Mouse (Mus musculus) G1E (cell line): ENCODE results near the gene Rnf128. TPM values are rescaled to one million over a fixed set of nuclear protein-coding genes. Genes with fewer than 3 reads are reported as not detected.

Source experiments
- ATAC-seq: 2 replicates; pipeline ENCODE4 v1.8.0; 2016; ENCODE audit warnings: mild to moderate bottlenecking; ENCODE audit not compliant: insufficient number of reproducible peaks, poor library complexity, low FRiP score, severe bottlenecking; ENCODE audit errors: extremely low read depth
- DNase-seq: peaks from one replicate; pipeline ENCODE4 v3.0.0; 2012; ENCODE audit warnings: low spot score
- H3K27me3 ChIP-seq: 2 replicates; pipeline ENCODE4 v1.6.1; 2012; ENCODE audit warnings: mild to moderate bottlenecking, low read length, inconsistent platforms; ENCODE audit not compliant: insufficient read depth
- H3K36me3 ChIP-seq: replicated peaks from 2 replicates; pipeline ENCODE3; 2012; ENCODE audit warnings: mild to moderate bottlenecking, inconsistent platforms
- H3K4me1 ChIP-seq: 2 replicates; pipeline ENCODE4 v1.6.1; 2012; ENCODE audit warnings: low read depth, low read length, inconsistent platforms, mixed read lengths; ENCODE audit not compliant: insufficient read depth
- H3K4me3 ChIP-seq: 2 replicates; pipeline ENCODE4 v1.5.1; 2012; ENCODE audit warnings: low read depth, mild to moderate bottlenecking, inconsistent platforms, low read length, moderate library complexity, mixed read lengths
- H3K9me3 ChIP-seq: replicated peaks from 2 replicates; pipeline ENCODE4 v1.6.1; 2012; ENCODE audit warnings: inconsistent platforms
- CTCF ChIP-seq: IDR thresholded peaks from 2 replicates; pipeline ENCODE4 v1.5.1; 2012; ENCODE audit warnings: low read depth, low read length, inconsistent platforms, mixed read lengths
- GATA1 ChIP-seq: IDR thresholded peaks from 2 replicates; pipeline ENCODE4 v1.6.1; 2012; ENCODE audit warnings: borderline replicate concordance, low read length, inconsistent platforms, mixed read lengths
- GATA2 ChIP-seq: IDR thresholded peaks from 2 replicates; pipeline ENCODE4 v1.6.1; 2012; ENCODE audit warnings: low read depth, low read length, inconsistent platforms, borderline replicate concordance
- POLR2AphosphoS5 ChIP-seq: IDR thresholded peaks from 2 replicates; pipeline ENCODE4 v1.6.1; 2012; ENCODE audit warnings: low read depth, low read length, inconsistent platforms; ENCODE audit not compliant: insufficient replicate concordance
- TAL1 ChIP-seq: conservative IDR thresholded peaks from 2 replicates; pipeline ENCODE4 v1.6.1; 2012; ENCODE audit warnings: low read depth, low read length, inconsistent platforms, mixed read lengths
- polyA plus RNA-seq: library from polyadenylated mRNA; stranded (reverse); fragments of >175 nt; gene quantifications from 2 replicates; pipeline ENCODE4 v1.2.3, GENCODE M21; 2012
- total RNA-seq, 2 experiments: library from RNA; stranded (forward) in 1 of 2; stranded (reverse) in 1 of 2; fragments of 200-1000 nt in 1 of 2; fragments of >200 nt in 1 of 2; fragmentation: Nextera tagmentation in 1 of 2; gene quantifications; 2 replicates each; pipeline ENCODE4 v1.2.3; 2014 to 2017

Rnf128 gene
- total and polyA plus RNA-seq, 3 experiments: 19.2 to 125 (median 80.2) TPM

DNA sequence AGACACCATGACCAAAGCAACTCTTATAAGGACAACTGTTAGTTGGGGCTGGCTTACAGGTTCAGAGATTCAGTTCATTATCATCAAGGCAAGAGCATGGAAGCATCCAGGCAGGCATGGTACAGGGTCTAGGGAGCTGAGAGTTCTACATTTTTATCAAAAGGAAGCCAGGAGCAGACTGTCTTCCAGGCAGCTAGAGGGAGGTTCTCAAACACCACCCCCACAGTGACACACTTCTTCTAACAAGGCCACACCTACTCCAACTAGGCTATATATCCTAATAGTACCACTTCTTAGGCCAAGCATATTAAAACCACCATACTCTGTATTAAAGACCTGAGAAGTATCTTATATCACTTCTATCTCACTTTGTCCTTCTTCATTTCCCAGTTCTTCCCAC is 33.4 kb upstream of the Rnf128 start:
- Histone ChIP-seq H3K4me3 (no peak overlapping the region), H3K9me3 (no peaks in the 10 kb centered on the region), H3K27me3 (no peaks in the 10 kb centered on the region), H3K4me1 (peaks cover 37% of the 10 kb centered on the region), H3K36me3 (no peaks in the 10 kb centered on the region)
- TF ChIP-seq POLR2AphosphoS5: no peak
- TF ChIP-seq CTCF: no peak
- no peak for TF ChIP-seq GATA1
- TF ChIP-seq GATA2: no peak
- no peak for TF ChIP-seq TAL1
- DNase-seq (no peak), ATAC-seq (no peak)

DNA sequence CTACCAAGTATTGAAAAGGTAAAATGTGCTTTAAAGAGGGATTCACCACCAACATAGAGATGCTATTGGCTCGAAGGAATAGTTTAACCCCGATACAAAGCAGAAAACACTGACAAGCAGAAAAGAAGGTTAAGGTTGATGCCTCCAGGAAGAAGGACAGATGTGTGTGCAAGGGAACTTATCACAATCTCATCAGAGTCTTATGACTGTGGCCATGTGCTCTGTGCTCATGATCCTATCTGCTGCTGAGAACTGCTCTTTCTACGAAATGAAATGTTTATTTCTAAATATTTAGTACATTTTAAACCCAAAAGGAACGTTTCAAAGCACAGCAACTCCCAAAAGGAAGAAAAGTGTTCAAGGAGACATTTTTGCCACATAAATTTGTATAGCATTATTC is 30.8 kb upstream of the Rnf128 start:
- peak; percentile 73 for ATAC-seq

DNA sequence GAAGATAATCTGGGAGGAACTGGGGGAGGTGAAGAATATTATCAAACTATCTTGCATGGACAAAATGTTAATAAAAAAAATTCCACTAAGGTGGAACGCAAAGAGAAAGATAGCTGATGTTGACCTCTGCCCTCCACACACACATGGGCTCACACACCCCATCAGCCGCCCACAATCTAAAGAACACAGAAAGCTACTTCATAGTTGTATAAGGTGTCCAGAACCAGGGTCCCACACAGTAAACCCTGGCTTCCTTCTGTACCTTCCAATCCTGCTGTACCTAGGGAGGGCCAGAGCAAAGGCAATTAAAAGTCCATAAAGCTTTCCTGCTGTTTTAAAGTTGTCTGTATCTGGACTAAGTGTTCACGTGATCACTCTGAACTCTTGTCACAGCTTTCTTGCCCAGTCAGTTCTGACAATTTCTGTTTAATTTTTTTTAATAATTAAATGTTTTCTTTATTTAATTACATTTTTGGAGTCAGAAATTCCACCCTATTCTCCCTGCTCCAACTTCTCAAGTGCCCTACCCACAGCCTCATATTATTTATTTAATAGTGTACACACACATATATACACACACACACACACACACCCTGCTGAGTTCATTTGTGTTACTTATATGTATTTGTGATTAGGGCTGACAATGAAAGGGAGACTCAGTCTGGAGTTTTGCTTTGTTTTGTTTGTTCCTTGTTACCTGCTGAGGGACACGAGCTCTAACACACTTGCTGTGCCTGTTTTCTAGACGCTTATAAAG is 25.3 kb upstream of the Rnf128 start:
- Histone ChIP-seq H3K9me3 (no peaks in the 10 kb centered on the region), H3K27me3 (no peaks in the 10 kb centered on the region), H3K4me1 (no peaks in the 10 kb centered on the region; the same call in 1 of the 2 replicates), H3K4me3 (no peak overlapping the region), H3K36me3 (no peaks in the 10 kb centered on the region)
- ATAC-seq (no peak), DNase-seq (no peak)
- no peak for TF ChIP-seq TAL1
- no peak for TF ChIP-seq GATA1
- no peak for TF ChIP-seq GATA2

More for the DNA sequence above, 30.8 kb upstream of the Rnf128 start:
- Histone ChIP-seq H3K9me3 (no peaks in the 10 kb centered on the region), H3K4me1 (peaks cover 28% of the 10 kb centered on the region), H3K27me3 (no peaks in the 10 kb centered on the region), H3K36me3 (no peaks in the 10 kb centered on the region), H3K4me3 (no peak overlapping the region)
- TF ChIP-seq TAL1: no peak
- no peak for TF ChIP-seq CTCF
- no peak for TF ChIP-seq POLR2AphosphoS5
- no peak for TF ChIP-seq GATA1
- no peak for TF ChIP-seq GATA2
- DNase-seq: no peak

DNA sequence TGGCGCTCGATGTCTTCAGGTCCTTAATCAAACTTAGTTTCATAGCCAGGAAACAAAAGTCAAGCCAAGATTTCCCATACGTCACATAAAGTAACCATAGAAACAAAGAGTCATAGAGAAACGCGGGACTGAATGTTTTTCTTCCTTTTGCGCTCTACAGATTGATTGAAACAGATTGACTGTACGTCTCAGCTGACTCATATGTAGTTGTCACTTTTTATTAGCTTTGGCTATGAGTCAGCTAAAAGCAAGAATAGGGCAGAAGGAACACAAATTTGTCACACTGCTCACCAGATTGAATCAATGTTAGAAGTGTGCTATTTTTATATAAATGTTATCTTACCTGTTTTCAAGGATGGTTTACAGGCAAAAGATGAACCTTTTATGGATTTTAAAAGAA is 19.4 kb upstream of the Rnf128 start:
- ATAC-seq (no peak), DNase-seq (no peak)
- H3K9me3 ChIP-seq: no peaks in the 10 kb centered on the region
- no peaks in the 10 kb centered on the region for H3K27me3 ChIP-seq
- no peak overlapping the region for H3K4me3 ChIP-seq
- no peaks in the 10 kb centered on the region for H3K36me3 ChIP-seq
- H3K4me1 ChIP-seq: no peaks in the 10 kb centered on the region
- no peak for TF ChIP-seq POLR2AphosphoS5
- TF ChIP-seq TAL1: no peak
- no peak for TF ChIP-seq CTCF
- TF ChIP-seq GATA2: no peak
- TF ChIP-seq GATA1: no peak

DNA sequence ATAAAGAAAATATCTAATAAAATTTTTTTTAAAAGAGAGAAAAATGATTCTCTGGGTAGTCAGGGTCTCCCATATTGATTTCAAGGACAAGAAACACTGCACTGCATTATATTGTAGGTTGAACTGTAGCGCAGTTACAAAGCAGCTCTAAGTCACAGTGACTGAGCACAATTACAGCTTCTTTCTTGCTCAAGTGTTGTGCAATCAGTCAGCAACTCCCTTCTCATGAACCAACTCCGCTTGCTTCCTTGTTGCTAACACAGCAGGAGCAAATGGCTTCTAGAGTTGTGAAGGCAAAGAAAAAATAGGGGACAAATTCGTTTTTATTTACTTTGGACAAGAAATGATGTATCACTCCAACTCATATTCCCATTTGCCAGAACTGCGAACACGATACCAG is 12.7 kb upstream of the Rnf128 start:
- Histone ChIP-seq H3K4me1 (no peaks in the 10 kb centered on the region), H3K4me3 (no peak overlapping the region), H3K9me3 (no peaks in the 10 kb centered on the region), H3K36me3 (no peaks in the 10 kb centered on the region), H3K27me3 (no peaks in the 10 kb centered on the region)
- no peak for TF ChIP-seq TAL1
- TF ChIP-seq GATA1: no peak
- no peak for TF ChIP-seq POLR2AphosphoS5
- TF ChIP-seq GATA2: no peak
- TF ChIP-seq CTCF: no peak
- ATAC-seq (no peak), DNase-seq (no peak)

GRCm38 (mm10) chrX:139552090-139552489 is 11.0 kb upstream of the Rnf128 start:
- TF ChIP-seq GATA2: no peak
- TF ChIP-seq CTCF: no peak
- no peak for TF ChIP-seq TAL1
- TF ChIP-seq GATA1: no peak
- TF ChIP-seq POLR2AphosphoS5: no peak
- H3K4me3 ChIP-seq: no peak overlapping the region
- no peaks in the 10 kb centered on the region for H3K4me1 ChIP-seq
- no peaks in the 10 kb centered on the region for H3K9me3 ChIP-seq
- ATAC-seq: no peak
- H3K27me3 ChIP-seq: no peaks in the 10 kb centered on the region
- no peaks in the 10 kb centered on the region for H3K36me3 ChIP-seq
- no peak for DNase-seq
